Mouse (Mus musculus): Measurements from ENCODE around the gene Kazn.

DNA sequence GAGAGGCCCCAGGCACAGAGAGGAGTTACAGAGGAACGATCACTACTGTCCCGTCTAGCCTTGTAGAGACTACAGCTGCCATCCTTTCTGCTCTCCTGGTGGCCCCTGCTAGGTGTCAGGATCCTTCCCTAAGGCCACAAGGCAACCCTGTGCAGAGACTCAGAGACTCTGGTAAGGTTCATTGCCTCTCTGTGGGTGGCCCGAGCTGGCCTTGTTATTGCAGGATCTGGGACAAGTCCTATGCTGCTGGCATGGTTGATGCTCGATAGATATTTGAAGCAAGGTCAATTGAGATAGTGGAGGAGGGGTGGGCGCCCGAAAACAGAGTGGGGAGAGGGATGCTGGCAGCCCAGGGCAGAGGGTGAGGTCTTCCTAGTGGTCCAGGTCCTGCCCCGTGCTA, 23.4 kb downstream of the Kazn start:
- TF ChIP-seq EP300 (IDR thresholded peaks at IDR 0.05; ENCODE audit: low read length) (no peak), POLR2A (IDR thresholded peaks at IDR 0.05; ENCODE audit: low read depth, low read length) (no peak), USF1 (IDR thresholded peaks at IDR 0.05; ENCODE audit: low read depth, low read length) (no peak), CHD2 (IDR thresholded peaks at IDR 0.05; ENCODE audit: low read length) (no peak), CTCF (conservative IDR thresholded peaks at IDR 0.05 in 1 of 2, IDR thresholded peaks at IDR 0.05 in 1 of 2; ENCODE audit: low read depth in 2 of 2, low read length in 2 of 2) (no peak), SMC3 (IDR thresholded peaks at IDR 0.05; ENCODE audit: low read depth, low read length) (no peak), ZNF384 (IDR thresholded peaks at IDR 0.05; ENCODE audit: low read depth, low read length) (no peak), MEF2A (IDR thresholded peaks at IDR 0.05; ENCODE audit: borderline replicate concordance, low read depth, low read length) (no peak), JUND (conservative IDR thresholded peaks at IDR 0.05; ENCODE audit: low read depth, low read length) (no peak), TCF12 (IDR thresholded peaks at IDR 0.05; ENCODE audit: low read depth, low read length) (no peak)

Data from CH12.LX (cell line).